Mouse (Mus musculus): ENCODE measurements at regions not wholly inside any gene's neighbourhood (a gene's known extent, or its start where the extent isn't known, plus 50 kb on each side); places are given as distances from the start of the nearest gene placed in this dataset.

- TF ChIP-seq CTCF (IDR thresholded peaks at IDR 0.05; ENCODE audit: insufficient read depth, low read length) (no peak), POLR2A (IDR thresholded peaks at IDR 0.05; ENCODE audit: borderline replicate concordance, extremely low read depth, low read depth, low read length) (no peak)
Measured at GRCm38 (mm10) chr6:47647876-47648275, 52.7 kb upstream of the Ezh2 start.
